Mouse (Mus musculus) spleen, postnatal 14 days (tissue): ENCODE measurements at regions not wholly inside any gene's neighbourhood (a gene's known extent, or its start where the extent isn't known, plus 50 kb on each side); places are given as distances from the start of the nearest gene placed in this dataset.
"Not testable (repeated sequence)": the region's sequence is repeated elsewhere in the genome, so short reads cannot be mapped to it uniquely, and the experiment has no call there.

Experiments
- DNase-seq, 2 experiments: peaks; one replicate each; pipeline ENCODE4 v3.0.0; 2021 to 2022; ENCODE audit warnings: low spot score in 2 of 2

DNA sequence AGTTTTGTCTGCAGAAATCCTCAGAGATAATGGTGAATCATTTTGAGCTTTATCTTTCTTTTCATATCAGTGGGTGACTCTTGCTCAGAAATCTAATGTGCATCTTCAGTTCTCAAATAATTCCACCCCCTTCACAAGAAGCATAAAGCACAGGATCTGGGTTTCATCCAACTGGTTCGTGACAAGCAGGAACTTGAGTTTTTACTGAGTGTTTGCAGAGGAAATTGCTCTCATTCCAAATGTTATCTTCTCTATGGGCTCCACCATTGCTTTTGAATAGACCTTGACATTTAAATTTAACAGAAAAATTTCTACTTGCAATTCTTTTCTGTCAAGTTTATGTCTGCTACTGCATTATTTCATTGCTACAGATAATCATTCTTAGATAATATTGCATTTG is 443.1 kb downstream of the Arl4a start:
- no peak for DNase-seq

DNA sequence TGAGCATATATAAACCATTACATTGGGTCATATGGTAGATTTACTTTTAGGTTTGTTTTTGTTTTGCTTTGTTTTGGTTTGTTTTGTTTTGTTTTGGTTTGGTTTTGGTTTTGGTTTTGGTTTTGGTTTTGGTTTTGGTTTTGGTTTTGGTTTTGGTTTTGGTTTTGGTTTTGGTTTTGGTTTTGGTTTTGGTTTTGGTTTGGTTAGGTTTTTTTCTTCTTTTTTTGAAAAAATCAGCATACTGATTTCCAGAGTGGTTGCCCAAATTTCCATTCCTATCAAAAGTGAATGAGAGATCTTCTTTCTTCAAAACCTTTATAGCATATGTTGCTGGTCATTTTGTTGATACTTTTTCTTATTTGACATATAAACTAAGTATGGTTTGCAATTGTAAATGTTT is 444.0 kb downstream of the Arl4a start:
- DNase-seq, result not testable (repeated sequence)

DNA sequence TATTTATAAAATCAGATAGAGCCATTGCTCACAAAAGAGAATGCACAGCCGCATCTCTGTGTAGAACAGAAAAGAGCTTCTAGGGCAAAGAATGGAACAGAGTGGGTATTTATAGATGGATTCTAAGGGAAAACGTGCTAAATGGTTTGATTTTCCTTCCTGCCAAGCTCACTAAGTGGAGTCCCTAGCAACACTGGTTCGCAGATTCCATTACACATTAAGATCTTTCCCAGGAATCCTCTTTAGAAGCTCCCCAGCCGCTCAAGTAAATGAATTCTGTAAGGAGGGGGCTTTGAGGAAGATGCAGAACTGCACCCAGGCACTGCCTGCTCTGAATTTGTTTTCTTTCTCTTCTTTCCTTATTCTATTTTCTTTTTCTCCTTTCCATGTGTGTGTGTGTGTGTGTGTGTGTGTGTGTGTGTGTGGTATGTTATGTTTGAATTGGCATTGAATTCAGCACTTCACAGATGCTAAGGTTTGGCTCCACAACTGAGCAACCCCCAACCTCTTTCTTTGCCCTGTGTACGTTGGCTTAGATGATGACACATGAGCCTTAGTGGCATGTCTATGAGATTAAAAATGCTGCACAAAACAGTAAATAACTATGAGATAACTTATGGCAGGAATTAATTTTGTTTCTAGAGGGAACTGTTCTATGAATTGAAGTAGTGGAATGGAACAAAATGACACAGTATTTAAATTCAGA is 450.5 kb downstream of the Arl4a start:
- DNase-seq, result no peak

DNA sequence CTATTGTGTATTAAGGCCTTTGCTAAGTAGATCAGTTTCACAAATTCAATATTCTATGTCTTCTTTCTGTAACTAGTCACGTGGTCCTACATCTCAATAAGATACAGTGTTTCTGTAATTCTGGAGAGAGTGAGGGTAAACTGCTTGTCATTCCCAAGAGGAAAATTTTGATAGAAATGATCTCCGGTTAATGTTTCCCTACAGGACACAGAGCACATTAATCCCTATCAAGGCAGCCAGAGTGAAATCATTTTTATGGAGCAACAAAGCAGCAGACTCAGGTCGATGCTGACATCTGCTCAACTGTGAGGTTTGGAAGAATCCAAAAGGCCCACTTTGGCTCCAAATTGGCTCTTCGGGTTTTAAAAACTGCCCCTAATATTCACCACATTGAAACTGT is 451.7 kb downstream of the Arl4a start:
- DNase-seq, result no peak

DNA sequence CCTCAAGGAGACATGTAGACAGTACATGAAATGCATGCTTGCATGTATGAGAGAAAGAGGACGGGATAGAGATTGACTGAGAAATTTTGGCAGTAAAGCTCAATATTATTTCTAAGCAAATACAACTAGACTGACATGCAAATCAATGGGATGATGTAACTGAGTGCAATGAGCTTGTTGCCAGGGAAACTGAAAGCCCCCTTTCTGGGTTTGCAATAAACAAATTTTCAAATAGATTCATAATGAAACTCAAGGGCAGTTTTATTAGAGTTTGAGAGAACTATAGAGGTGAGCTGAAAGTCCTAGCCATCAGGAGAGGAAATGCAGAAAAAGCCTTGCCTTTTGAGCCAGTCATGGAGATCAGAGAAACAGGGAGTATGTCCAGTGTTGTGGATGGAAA is 460.2 kb downstream of the Arl4a start:
- DNase-seq, result no peak

DNA sequence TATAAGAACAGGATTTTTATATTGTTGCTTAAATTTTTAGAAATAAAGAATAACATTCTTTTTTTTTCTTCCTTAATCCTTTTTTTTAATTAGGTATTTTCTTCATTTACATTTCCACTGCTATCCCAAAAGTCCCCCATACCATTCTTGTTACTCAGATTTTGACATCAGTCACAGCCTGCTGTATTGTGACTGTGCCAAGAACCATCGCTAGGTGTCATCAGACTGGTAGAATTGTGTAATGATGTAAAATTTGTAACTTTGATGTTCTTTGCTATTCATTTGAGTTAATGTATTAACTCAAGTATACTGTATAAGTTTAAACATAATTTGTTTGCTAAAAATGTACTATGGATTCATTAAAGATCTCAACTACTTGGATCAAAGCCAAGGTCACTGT is 465.0 kb downstream of the Arl4a start:
- DNase-seq, result no peak

DNA sequence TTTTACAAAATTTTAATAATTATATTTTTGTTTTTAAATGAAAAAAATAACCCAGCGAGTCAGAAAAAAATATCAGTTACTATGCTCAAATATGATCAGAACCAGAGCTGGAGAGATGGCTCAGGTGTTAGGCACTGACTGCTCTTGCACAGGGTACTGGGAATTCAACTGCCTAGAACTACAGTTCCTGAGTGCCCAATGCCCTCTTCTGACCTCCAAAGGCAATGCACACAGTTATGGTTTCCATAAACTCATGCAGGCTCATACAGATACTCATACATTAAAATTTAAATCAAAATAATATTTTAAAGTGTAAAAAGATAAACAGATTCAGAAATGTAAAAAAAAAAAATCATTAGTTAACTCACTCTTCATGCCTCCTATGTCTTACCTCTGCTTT is 465.7 kb downstream of the Arl4a start:
- no peak for DNase-seq

DNA sequence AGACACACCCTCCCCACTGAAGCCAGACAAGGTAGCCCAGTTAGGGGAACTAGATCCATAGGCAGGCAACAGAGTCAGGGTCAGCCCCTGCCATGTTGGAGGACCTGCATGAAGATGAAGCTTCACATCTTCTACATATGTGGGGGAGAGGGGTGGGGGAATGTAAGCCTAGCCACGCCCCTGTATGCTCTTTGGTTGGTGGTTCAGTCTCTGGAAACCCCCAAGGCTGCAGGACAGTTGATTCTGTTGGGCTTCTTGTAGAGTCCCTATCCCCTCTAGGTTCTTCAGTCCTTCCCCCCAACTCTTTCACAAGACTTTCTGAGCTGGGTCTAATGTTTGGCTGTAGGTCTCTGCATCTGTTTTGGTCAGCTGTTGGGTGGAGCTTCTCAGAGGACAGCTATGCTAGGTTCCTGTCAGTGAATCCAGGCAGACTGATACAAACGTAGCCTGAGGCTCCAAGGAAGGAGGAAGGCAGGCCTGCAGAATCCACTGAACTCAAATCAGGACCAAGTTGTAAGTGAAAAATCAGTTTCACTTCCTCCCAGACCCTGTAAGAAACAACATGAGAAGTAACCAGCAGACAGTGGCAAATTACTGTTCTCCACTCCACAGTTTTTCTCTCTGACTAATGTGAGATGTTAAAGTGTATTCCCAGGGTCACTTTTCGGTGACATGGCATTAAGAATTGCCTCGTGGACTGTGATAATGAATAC is 476.9 kb downstream of the Arl4a start:
- DNase-seq, result no peak

DNA sequence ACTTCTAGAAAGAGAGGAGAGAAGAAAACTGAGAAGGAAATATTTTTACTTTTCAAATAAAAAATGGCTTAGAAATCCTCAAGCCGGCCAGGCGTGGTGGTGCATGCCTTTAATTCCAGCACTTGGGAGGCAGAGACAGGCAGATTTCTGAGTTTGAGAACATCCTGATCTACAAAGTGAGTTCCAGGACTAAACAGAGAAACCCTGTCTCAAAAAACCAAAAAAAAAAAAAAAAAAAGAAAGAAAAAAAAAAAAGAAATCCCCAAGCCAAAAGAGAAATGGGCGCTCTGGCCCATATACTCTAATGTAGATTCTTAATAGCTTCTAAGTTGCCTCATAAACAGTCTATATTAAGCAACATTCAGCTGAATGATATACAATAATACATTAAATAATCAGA is 479.3 kb downstream of the Arl4a start:
- DNase-seq, result no peak

DNA sequence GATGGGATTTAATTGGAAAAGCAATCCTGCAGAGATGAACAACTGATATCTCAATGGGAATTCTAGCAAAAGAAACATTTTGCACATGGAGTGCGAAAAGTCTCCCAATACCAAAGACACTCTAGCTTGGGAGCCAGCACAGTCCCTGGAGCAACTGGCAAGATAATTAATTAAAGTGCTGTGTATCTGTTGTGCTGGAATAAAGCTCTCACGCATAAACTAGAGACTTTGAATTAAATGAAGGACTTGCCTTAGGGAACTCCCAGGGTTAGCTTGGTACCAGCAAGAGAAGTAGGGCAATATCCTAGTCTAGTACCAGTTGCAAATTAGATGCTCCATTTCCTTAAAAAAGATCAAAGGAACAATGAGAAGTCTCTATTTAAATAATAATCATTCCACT is 501.5 kb downstream of the Arl4a start:
- no peak for DNase-seq

DNA sequence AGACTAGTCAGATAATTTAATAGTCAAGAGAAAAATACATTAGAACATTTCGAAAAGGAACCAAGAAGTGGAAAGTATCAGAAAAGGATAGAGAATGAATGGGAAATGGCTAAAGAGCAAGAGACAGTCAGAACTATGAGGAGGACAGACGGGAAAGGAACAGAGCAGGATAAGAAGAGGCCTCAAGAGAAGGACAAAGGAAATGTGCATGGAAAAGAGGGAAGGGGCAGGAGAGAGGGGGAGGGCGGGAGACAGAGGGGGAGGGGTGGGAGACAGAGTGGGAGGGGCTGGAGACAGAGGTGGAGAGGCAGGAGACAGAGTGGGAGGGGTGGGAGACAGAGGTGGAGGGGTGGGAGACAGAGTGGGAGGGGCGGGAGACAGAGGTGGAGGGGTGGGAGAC is 509.7 kb downstream of the Arl4a start:
- DNase-seq, result no peak

DNA sequence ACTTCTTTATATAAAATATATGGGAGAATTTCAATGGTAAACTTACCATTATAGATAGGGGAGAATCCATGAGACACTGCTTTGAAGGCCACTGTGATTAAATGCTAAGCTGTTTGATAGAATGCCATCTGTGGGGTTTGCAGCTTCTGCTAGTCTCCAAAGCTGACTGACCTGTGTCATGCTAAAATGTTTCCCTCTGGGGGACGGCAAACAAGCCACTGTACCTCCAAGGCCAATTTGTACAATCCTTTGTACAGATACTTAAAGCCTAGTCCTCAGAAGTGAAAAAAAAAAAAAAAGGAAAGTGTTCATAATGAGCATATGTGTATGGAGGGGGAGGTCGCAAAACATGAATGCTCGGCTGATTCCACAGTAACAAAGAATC is 510.6 kb downstream of the Arl4a start:
- no peak for DNase-seq

DNA sequence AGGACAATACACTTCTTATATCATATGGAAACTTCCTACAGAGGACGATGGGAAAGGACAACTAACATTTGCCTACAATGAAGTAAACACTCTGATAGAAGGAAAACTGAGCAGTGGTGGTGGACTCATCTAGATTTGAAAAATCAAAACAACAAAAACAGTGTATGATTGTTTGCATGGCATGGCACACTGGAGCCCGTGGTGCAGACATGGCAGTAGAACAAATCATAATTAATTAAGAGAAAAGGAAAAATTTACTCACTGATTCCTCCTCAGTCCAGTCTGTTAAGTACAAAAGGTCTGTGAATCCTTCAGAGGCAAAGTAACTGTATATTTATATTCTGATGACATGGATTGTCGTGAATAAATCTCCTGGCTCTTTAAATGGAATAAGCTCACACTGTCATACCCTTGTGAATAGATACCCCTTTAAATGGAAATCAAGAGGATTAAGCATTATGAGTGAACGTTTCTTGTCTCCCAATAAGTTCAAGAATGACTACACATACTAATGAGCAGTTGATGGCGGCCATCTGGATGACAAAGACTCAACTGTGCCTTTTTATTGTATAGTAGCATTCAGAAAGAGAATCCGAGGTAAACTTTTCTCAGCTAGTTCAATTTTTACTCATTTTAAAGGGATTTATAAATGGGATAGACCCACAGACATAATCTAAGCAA is 511.1 kb downstream of the Arl4a start:
- DNase-seq, result no peak

DNA sequence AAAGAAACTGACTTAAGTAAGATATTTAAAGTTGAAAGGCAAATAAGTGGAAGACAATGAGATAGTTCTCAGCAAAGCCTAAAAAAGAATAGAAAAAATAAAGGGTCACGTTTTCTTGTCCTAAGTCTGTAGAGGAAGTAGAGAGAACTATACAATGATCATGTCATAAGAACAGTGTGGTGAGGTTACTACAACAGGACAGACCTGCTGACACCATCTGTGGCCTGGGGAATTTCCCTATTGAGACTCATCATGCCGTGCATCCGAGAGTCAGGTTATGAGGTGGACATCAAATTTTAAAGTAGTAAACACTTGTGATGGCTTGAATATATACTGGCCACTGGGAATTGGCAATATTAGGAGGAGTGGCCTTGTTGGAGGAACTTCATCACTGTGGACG is 522.1 kb downstream of the Arl4a start:
- no peak for DNase-seq

DNA sequence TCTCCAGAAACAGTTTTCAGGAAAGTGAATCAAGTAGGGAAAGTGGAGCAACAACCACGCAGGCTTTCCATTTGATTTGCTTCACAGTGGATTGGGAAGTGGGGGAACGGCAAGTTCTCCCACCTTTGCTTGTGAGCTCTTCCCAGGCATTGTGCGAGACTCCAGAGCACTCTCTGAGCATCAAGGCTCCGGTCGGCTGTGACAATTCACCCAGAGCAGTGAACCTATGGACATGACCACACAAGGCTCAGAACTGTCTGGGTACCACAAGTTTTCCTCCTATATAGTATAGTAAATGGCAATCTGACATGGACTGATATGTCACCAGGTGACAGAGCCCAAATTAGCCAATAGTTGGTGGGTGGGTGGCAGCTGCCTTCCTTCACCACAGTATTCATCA is 527.0 kb downstream of the Arl4a start:
- DNase-seq, result no peak

DNA sequence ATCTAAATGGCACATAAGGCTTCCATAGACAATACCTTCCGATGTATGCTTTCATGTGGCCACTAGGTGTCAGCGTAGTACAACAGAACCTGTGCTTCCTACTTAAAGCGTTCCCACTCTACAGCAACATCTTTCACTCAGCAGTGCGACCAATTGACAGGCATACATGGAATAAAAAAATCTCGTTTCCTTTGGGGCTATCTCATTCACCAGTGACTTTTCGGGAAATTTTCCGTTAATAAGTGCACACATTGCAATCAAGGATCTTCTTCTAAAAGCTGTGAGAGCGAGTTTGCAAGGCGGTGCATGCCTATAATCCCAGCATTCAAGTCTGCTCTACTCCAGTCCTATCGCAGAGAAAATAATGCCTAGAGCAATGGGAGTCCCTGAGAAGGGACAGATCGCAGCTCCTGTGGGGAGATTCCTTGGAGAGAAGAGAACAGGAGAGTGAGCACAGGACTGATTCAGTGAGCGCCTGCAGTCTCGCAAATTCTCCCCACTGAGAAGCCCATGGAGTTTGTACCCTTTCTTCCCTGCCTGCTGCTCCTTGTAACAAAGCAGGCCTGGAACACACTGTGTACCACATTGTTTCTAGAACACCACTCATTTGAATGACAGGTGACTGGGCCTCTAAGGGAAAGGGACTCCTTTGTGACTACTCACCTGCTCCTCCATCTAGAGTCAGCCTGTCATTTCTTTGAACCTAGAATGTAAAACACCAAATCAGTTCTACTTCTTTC is 527.6 kb downstream of the Arl4a start:
- DNase-seq, result peak in 1 of 2 experiments; percentile 21

DNA sequence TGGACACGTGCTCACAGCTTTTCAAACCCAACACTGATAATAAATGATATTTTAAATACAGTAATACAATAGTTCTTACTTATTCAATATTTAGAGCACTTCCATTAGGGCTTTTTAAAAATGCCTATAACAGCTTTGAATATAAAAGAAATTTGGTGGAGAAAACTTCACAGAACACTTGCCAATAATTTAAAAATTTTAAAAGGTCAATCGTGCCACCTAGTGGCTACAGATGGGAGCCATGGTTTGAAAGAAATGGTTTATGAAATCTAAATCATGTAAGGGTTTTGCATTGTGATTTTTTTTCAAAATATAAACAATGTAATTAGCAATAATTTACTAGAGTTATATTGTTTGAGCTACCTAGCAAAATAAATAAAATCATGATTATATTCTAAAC is 541.6 kb downstream of the Arl4a start:
- DNase-seq, result no peak

DNA sequence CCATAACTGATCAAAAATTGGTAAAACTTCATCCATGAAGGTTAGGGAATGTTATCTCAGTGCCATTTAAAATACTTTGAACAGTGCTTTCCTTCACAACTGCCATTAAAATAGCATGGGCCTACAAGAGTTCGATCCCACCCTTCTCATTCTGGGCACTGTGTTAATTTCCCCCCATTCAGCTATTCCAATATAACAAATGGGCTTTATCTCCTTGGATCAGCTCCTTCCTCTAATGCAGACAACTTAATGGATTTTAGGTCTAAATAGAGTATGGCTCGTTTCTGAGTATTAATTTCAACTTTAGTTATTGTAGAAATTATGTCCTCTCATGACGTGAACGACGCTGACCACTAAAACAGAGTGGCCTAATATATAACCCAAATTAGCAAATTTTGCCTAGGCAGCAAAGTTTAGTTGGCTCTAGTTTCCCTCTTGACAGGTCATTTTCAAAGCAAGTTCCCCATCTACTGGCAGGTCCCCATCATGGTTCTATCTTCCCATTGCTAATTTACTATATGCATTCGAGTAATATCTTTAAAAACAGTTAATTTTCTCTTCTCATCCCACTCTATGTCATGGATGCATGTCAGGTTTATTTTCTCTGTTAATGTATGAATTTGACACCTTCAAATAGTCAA is 544.1 kb downstream of the Arl4a start:
- DNase-seq, result no peak

DNA sequence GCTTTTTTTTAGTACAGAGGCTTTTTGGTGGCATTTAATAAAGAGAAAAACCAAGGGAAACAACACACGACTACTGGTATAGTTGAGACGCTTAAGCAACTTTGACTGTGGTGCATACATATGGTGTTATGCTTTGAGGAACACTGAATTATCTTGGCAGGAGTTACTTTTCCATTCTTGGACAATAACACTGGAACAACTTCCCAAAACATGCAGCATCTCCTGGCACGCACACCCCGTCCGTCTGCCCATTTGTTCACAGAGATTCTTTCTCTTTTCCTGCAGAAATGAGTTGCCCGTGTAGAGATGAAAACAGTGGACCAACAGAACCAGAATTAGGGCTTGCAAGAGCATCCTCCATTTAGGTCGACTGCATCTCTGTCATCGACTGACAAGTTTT is 544.7 kb downstream of the Arl4a start:
- DNase-seq, result no peak

DNA sequence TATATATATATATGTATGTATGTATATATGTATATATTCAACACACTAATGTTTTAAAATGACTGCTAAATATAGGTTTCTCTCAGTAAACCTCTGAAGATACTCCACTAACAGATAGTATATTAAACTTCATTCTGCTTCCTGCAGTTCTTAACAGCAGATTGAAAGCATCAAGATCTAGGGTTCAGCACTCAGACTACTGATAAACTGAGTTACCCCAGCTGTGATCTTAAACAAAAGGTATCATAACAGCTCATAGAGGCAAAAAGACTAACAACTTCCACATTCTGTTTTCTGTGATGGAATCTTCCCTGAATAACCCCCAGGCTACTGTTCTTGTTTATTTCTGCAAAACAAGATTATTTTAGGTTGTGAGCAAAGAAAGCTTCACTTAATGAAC is 564.8 kb downstream of the Arl4a start:
- DNase-seq, result no peak
